Mouse (Mus musculus) lung, embryonic 14.5 days (tissue): ENCODE results near the gene Psmb9. TPM values are rescaled to one million over a fixed set of nuclear protein-coding genes. Genes with fewer than 3 reads are reported as not detected.
A peak's percentile ranks its signal among the peaks of the same experiment; 100 is the strongest.
"Not testable (repeated sequence)": the region's sequence is repeated elsewhere in the genome, so short reads cannot be mapped to it uniquely, and the experiment has no call there.

Experiments
- ATAC-seq: fragments of 200-750 bp; cut with Nextera tagmentation; 2 replicates; pipeline ENCODE4 v1.8.0; 2017; ENCODE audit warnings: mild to moderate bottlenecking, moderate TSS enrichment, moderate library complexity; ENCODE audit not compliant: insufficient read depth
- DNase-seq: peaks from one replicate; pipeline ENCODE4 v3.0.0-alpha.2; 2015
- H3K27ac ChIP-seq: fragments of 300-500 bp; sonication (generic); 2 replicates; pipeline ENCODE4 v1.5.1; 2014; ENCODE audit warnings: low read depth, mild to moderate bottlenecking, moderate library complexity
- H3K27me3 ChIP-seq: fragments of 300-500 bp; sonication (generic); 2 replicates; pipeline ENCODE4 v1.6.1; 2014; ENCODE audit warnings: low read length, control low read depth; ENCODE audit not compliant: insufficient read depth
- H3K36me3 ChIP-seq: fragments of 300-500 bp; sonication (generic); 2 replicates; pipeline ENCODE4 v1.6.1; 2014; ENCODE audit warnings: control low read depth; ENCODE audit not compliant: insufficient read depth
- H3K4me1 ChIP-seq: fragments of 300-500 bp; sonication (generic); 2 replicates; pipeline ENCODE4 v1.6.1; 2014; ENCODE audit warnings: antibody characterized with exemption, control low read depth; ENCODE audit not compliant: insufficient read depth
- H3K4me2 ChIP-seq: fragments of 300-500 bp; sonication (generic); 2 replicates; pipeline ENCODE4 v1.6.1; 2014; ENCODE audit warnings: mild to moderate bottlenecking
- H3K4me3 ChIP-seq: fragments of 300-500 bp; sonication (generic); 2 replicates; pipeline ENCODE4 v1.5.1; 2014; ENCODE audit warnings: low read depth, low read length
- H3K9ac ChIP-seq: fragments of 300-500 bp; sonication (generic); 2 replicates; pipeline ENCODE4 v1.6.1; 2014
- H3K9me3 ChIP-seq: fragments of 300-500 bp; sonication (generic); 2 replicates; pipeline ENCODE4 v1.6.1; 2016; ENCODE audit warnings: low read depth, low read length, control low read depth
- CTCF ChIP-seq: IDR thresholded peaks from 2 replicates; pipeline ENCODE4 v1.5.1; 2016; ENCODE audit warnings: antibody characterized with exemption, low read depth
- WGBS: fragments of 180-500 bp; shearing (Covaris S2); extraction: QIAGEN DNeasy Blood & Tissue Kit; methylation state at CpG from one replicate; pipeline ENCODE4 v1.1.7; 2014; 5-methylcytosine and 5-hydroxymethylcytosine counted together
- polyA plus RNA-seq: library from polyadenylated mRNA; unstranded; fragments of >200 nt; fragmentation: Nextera tagmentation; extraction: Ambion mirVana; gene quantifications from 2 replicates; pipeline ENCODE4 v1.2.1, GENCODE M21; 2014

Gene Psmb9
- polyA plus RNA-seq, 1 experiment from 2014 or later, result 3.4 TPM

- H3K4me2 ChIP-seq, result no peak overlapping the region
- no peaks in the 10 kb centered on the region for H3K4me1 ChIP-seq
- H3K36me3 ChIP-seq, result no peaks in the 10 kb centered on the region
- no peak overlapping the region for H3K9ac ChIP-seq
- no peak overlapping the region for H3K27ac ChIP-seq
- no peak for ATAC-seq
- H3K4me3 ChIP-seq, result no peak overlapping the region
- H3K27me3 ChIP-seq, result peaks cover 9% of the 10 kb centered on the region; the same call in 1 of the 2 replicates
- TF ChIP-seq CTCF, result no peak
- WGBS, result 75% methylated on average over 3 of the region's 3 CpGs
- no peaks in the 10 kb centered on the region for H3K9me3 ChIP-seq
- no peak for DNase-seq
These were observed 42.6 kb downstream of the Psmb9 start for GRCm38 (mm10) chr17:34144960-34145371.

GRCm38 (mm10) chr17:34144221-34144620, 43.3 kb downstream of the Psmb9 start:
- H3K4me3 ChIP-seq, DNase-seq, H3K27ac ChIP-seq, H3K4me2 ChIP-seq, H3K9ac ChIP-seq, H3K36me3 ChIP-seq, H3K4me1 ChIP-seq, H3K9me3 ChIP-seq, ATAC-seq: not testable (repeated sequence)
- peaks cover 12% of the 10 kb centered on the region; the same call in 1 of the 2 replicates for H3K27me3 ChIP-seq
- 91% methylated on average over 4 of the region's 4 CpGs for WGBS

- peaks cover 18% of the 10 kb centered on the region; the same call in 1 of the 2 replicates for H3K27me3 ChIP-seq
- DNase-seq (no peak), ATAC-seq (no peak)
- H3K9ac ChIP-seq, result no peak overlapping the region
- no peaks in the 10 kb centered on the region for H3K36me3 ChIP-seq
- H3K4me1 ChIP-seq, result no peaks in the 10 kb centered on the region
- no peaks in the 10 kb centered on the region for H3K9me3 ChIP-seq
- no peak overlapping the region for H3K27ac ChIP-seq
- no peak overlapping the region for H3K4me3 ChIP-seq
- no peak overlapping the region for H3K4me2 ChIP-seq
- no peak for TF ChIP-seq CTCF
- 51% methylated on average over 5 of the region's 5 CpGs for WGBS
These were observed 44.1 kb downstream of the Psmb9 start for GRCm38 (mm10) chr17:34143461-34143860.

GRCm38 (mm10) chr17:34143033-34143432, 44.5 kb downstream of the Psmb9 start, which contains the start of gene H2-DMb2:
TSS of gene H2-DMb2 (plus strand) at chr17:34143307.
- Histone ChIP-seq H3K27me3 (peaks cover 18% of the 10 kb centered on the region; the same call in 1 of the 2 replicates), H3K27ac (peak within 1 kb of the TSS; percentile 55), H3K4me1 (no peaks in the 10 kb centered on the region), H3K4me3 (no peak within 1 kb of the TSS), H3K36me3 (no peaks in the 10 kb centered on the region), H3K9ac (no peak within 1 kb of the TSS), H3K4me2 (0 out of 2 replicates have a peak within 1 kb of the TSS, but pooled peaks have one; percentile 15), H3K9me3 (no peaks in the 10 kb centered on the region)
- TF ChIP-seq CTCF, result no peak
- ATAC-seq, result peak; percentile 51; the same call in 1 of the 2 replicates
- peak; percentile 72 for DNase-seq
- WGBS, result 23% methylated on average over 7 of the region's 7 CpGs

- 55% methylated on average over 7 of the region's 7 CpGs for WGBS
- Histone ChIP-seq H3K4me1 (no peaks in the 10 kb centered on the region), H3K27me3 (peaks cover 19% of the 10 kb centered on the region), H3K4me2 (0 out of 2 replicates have a peak overlapping the region, but pooled peaks have one; percentile 15), H3K36me3 (no peaks in the 10 kb centered on the region), H3K4me3 (no peak overlapping the region), H3K9me3 (no peaks in the 10 kb centered on the region), H3K9ac (no peak overlapping the region), H3K27ac (peak overlapping the region; percentile 55)
- ATAC-seq (no peak), DNase-seq (no peak)
- no peak for TF ChIP-seq CTCF
These were observed 45.0 kb downstream of the Psmb9 start for GRCm38 (mm10) chr17:34142456-34143010.

GRCm38 (mm10) chr17:34141448-34141847, 46.1 kb downstream of the Psmb9 start:
- Histone ChIP-seq H3K27ac (no peak overlapping the region), H3K9ac (no peak overlapping the region), H3K9me3 (no peaks in the 10 kb centered on the region), H3K4me2 (no peak overlapping the region), H3K36me3 (no peaks in the 10 kb centered on the region), H3K4me3 (no peak overlapping the region), H3K27me3 (peaks cover 22% of the 10 kb centered on the region), H3K4me1 (no peaks in the 10 kb centered on the region)
- DNase-seq (no peak), ATAC-seq (no peak)
- no peak for TF ChIP-seq CTCF
- WGBS, result 54% methylated on average over 4 of the region's 4 CpGs

- H3K9me3 ChIP-seq, result no peaks in the 10 kb centered on the region
- no peaks in the 10 kb centered on the region for H3K36me3 ChIP-seq
- no peak overlapping the region for H3K4me2 ChIP-seq
- no peak overlapping the region for H3K4me3 ChIP-seq
- no peak for ATAC-seq
- DNase-seq, result no peak
- WGBS, result 7% methylated on average over 5 of the region's 5 CpGs
- no peak overlapping the region for H3K9ac ChIP-seq
- no peaks in the 10 kb centered on the region for H3K4me1 ChIP-seq
- peaks cover 22% of the 10 kb centered on the region for H3K27me3 ChIP-seq
- TF ChIP-seq CTCF, result no peak
- H3K27ac ChIP-seq, result no peak overlapping the region
These were observed 47.3 kb downstream of the Psmb9 start for GRCm38 (mm10) chr17:34140240-34140639.
